Mouse (Mus musculus) cerebellum, adult 9-11 months (tissue): Measurements from ENCODE around the gene Gm45208.
"Not testable (repeated sequence)": the region's sequence is repeated elsewhere in the genome, so short reads cannot be mapped to it uniquely, and the experiment has no call there.

ENCODE experiments used
- DNase-seq: peaks from one replicate; pipeline ENCODE4 v3.0.0; 2022

The Gm45208 gene

GRCm38 (mm10) chrX:7728215-7728921, 6.3 kb downstream of the Gm45208 start, which contains the start of gene Praf2:
Gene Praf2 (plus strand): TSS chrX:7728439.
- DNase-seq: peak; percentile 86

GRCm38 (mm10) chrX:7728922-7729265, 6.8 kb downstream of the Gm45208 start:
- no peak for DNase-seq

GRCm38 (mm10) chrX:7733571-7734156, 11.6 kb downstream of the Gm45208 start:
- DNase-seq: peak; percentile 66

- peak; percentile 91 for DNase-seq
Observed at GRCm38 (mm10) chrX:7739336-7740081, 17.5 kb downstream of the Gm45208 start.

- DNase-seq: no peak
Observed at GRCm38 (mm10) chrX:7740082-7740819, 18.2 kb downstream of the Gm45208 start.

- peak; percentile 77 for DNase-seq
Observed at GRCm38 (mm10) chrX:7741103-7741502, 19.1 kb downstream of the Gm45208 start.

- no peak for DNase-seq
Observed at GRCm38 (mm10) chrX:7743470-7743869, 21.4 kb downstream of the Gm45208 start.

- no peak for DNase-seq
Observed at GRCm38 (mm10) chrX:7744940-7745339, 22.9 kb downstream of the Gm45208 start.

- no peak for DNase-seq
Observed at GRCm38 (mm10) chrX:7745429-7745828, 23.4 kb downstream of the Gm45208 start.

- peak; percentile 89 for DNase-seq
Observed at GRCm38 (mm10) chrX:7750432-7751116, 28.5 kb downstream of the Gm45208 start, which contains the start of gene Ccdc120. Gene Ccdc120 (minus strand): TSS chrX:7750905.

- not testable (repeated sequence) for DNase-seq
Observed at GRCm38 (mm10) chrX:7753627-7754026, 31.6 kb downstream of the Gm45208 start.

GRCm38 (mm10) chrX:7762137-7762920, 40.3 kb downstream of the Gm45208 start, which contains the start of gene Tfe3:
Gene Tfe3 (plus strand): TSS chrX:7762560.
- DNase-seq: peak; percentile 96

- DNase-seq: no peak
Observed at GRCm38 (mm10) chrX:7762921-7763197, 40.8 kb downstream of the Gm45208 start.

GRCm38 (mm10) chrX:7763631-7764393, 41.8 kb downstream of the Gm45208 start:
- no peak for DNase-seq

GRCm38 (mm10) chrX:7764657-7765280, 42.7 kb downstream of the Gm45208 start:
- no peak for DNase-seq

GRCm38 (mm10) chrX:7765281-7765670, 43.2 kb downstream of the Gm45208 start:
- DNase-seq: no peak

- DNase-seq: no peak
Observed at GRCm38 (mm10) chrX:7765764-7766163, 43.7 kb downstream of the Gm45208 start.

GRCm38 (mm10) chrX:7769302-7770017, 47.4 kb downstream of the Gm45208 start:
- no peak for DNase-seq

GRCm38 (mm10) chrX:7772766-7773165, 50.7 kb downstream of the Gm45208 start:
- DNase-seq: no peak
